Mouse (Mus musculus): ENCODE data around the gene Apom.

DNA sequence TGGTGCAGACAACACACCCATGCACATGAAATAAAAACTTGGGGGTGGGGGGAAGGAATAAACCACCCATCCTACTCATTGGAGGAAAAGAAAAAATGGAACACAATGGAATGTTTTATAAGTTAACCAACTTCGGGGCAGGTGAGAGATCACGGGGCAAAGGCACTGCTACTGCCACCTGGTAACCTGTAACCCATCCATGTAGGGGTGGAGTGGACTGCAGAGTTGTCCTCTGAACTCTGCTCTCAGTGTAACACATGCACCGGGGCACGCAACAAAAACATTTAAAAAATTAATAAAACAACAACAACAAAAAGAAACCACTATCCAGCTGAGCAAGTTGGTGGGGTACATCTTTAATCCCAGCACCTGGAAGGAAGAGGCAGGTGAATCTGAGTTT is 20.3 kb upstream of the Apom start:
- TF ChIP-seq CTCF (IDR thresholded peaks at IDR 0.05; ENCODE audit: low read depth): no peak
- no peak for TF ChIP-seq EP300 (IDR thresholded peaks at IDR 0.05; ENCODE audit: low read depth)

All from heart, postnatal 0 days (tissue).